ENCODE assay signal across 29 mouse cellular contexts in the genomic region with DNA sequence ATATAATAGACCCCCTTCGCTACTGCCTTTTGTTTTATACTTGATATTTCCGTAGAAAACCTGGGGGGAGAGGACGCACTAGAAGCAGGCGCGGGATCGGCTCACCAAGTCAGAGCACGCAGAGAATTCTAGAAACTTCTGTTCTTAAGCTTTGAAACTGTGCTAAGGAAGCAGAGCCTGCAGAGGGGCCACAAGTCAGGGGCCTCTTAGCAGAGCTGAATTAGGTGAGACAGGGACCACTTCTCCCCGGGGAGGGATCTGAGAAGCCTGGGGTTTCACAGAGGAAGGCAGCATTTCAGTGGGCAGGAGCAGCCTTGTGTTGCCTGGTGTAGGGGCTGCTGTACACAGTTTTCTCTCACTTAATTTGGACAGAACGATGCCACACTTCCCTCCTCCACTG.
A peak's percentile ranks its signal among the peaks of the same experiment; 100 is the strongest.
DNase-seq lines count a peak whose midpoint lies in the region; ATAC-seq and TF ChIP-seq lines count a peak whose summit lies in the region.
"Had no signal": no experiment of that assay in that cellular context is flagged by ENCODE, and none has a peak within 500 bp of the region (broad histone marks: within the 10 kb centered on the region; RNA-seq: fewer than 3 reads in every experiment).

No protein-coding gene starts in this region.

- peaks cover 41% of the 10 kb centered on the region for H3K4me1 ChIP-seq in heart, embryonic 12.5 days (replicated peaks)
- H3K4me1 ChIP-seq in midbrain, embryonic 11.5 days (ENCODE audit: control insufficient read depth, insufficient read depth, low read length): no peaks in the 10 kb centered on the region
- H3K4me1 ChIP-seq in midbrain, embryonic 14.5 days (ENCODE audit: control insufficient read depth, insufficient read depth, low read length): no peaks in the 10 kb centered on the region
- H3K4me1 ChIP-seq: liver, embryonic 15.5 days had no signal

- intact Hi-C loops in gastrocnemius, adult 2 months (cut with DNase I): no loop called here
- intact Hi-C loops in heart, postnatal 36 days (cut with DNase I): no loop called here

- ATAC-seq in heart, embryonic 12.5 days (ENCODE audit: insufficient number of reproducible peaks, low FRiP score): no peak
- ATAC-seq in midbrain, embryonic 11.5 days (ENCODE audit: low FRiP score): no peak
- no peak for ATAC-seq in midbrain, embryonic 14.5 days (ENCODE audit: low FRiP score, low TSS enrichment)
- ATAC-seq: forebrain, embryonic 15.5 days; intestine, embryonic 16.5 days; midbrain, embryonic 16.5 days; Patski had no signal

- H3K4me2 ChIP-seq in heart, embryonic 12.5 days: no peak overlapping the region
- no peak overlapping the region for H3K4me2 ChIP-seq in midbrain, embryonic 11.5 days
- H3K4me2 ChIP-seq in midbrain, embryonic 14.5 days (ENCODE audit: low read length): no peak overlapping the region
- H3K4me2 ChIP-seq: embryonic facial prominence, embryonic 12.5 days; forebrain, embryonic 15.5 days; hindbrain, embryonic 12.5 days; limb, embryonic 12.5 days; liver, embryonic 15.5 days; lung, embryonic 14.5 days had no signal

- WGBS in heart, embryonic 12.5 days: 76% methylated on average over 9 of the region's 9 CpGs
- 84% methylated on average over 9 of the region's 9 CpGs for WGBS in midbrain, embryonic 11.5 days
- WGBS in midbrain, embryonic 14.5 days: 79% methylated on average over 9 of the region's 9 CpGs

- DNase-seq in gastrocnemius, adult 2 months: no peak
- DNase-seq in gastrocnemius, postnatal 10 days: no peak
- DNase-seq in heart, postnatal 36 days: no peak
- peak; percentile 44 for DNase-seq in midbrain, embryonic 11.5 days (ENCODE audit: low spot score, missing footprints)
- no peak for DNase-seq in midbrain, embryonic 14.5 days
- no peak for DNase-seq in ovary, adult 18-20 months (ENCODE audit: low spot score)
- DNase-seq: adrenal gland, postnatal 10 days; cerebellum, adult 11-12 months; cerebellum, adult 9-11 months; embryo, embryonic 11 days; gastrocnemius, postnatal 14 days; kidney, adult 9 months; kidney, postnatal 14 days; lung, embryonic 14.5 days; lung, postnatal 14 days; right cerebral cortex, adult 18-20 months; spleen, adult 18-20 months; thymus, adult 18-20 months; thymus, postnatal 25 days had no signal

- H3K27ac ChIP-seq in gastrocnemius, adult 2 months: peak overlapping the region; percentile 97
- H3K27ac ChIP-seq in heart, embryonic 12.5 days (ENCODE audit: poor library complexity, severe bottlenecking): peak overlapping the region; percentile 66
- no peak overlapping the region for H3K27ac ChIP-seq in midbrain, embryonic 11.5 days (ENCODE audit: low read depth, low read length)
- no peak overlapping the region for H3K27ac ChIP-seq in midbrain, embryonic 14.5 days (replicated peaks; ENCODE audit: low read depth, low read length)
- H3K27ac ChIP-seq: embryonic facial prominence, embryonic 12.5 days; forebrain, embryonic 15.5 days; hindbrain, embryonic 12.5 days; left cerebral cortex, adult 2 months; limb, embryonic 12.5 days; liver, embryonic 15.5 days had no signal

- TF ChIP-seq CTCF in gastrocnemius, adult 2 months (IDR thresholded peaks at IDR 0.05): no peak

- no peaks in the 10 kb centered on the region for H3K9me3 ChIP-seq in heart, embryonic 12.5 days (replicated peaks)
- H3K9me3 ChIP-seq in midbrain, embryonic 11.5 days (ENCODE audit: control insufficient read depth, low read length): no peaks in the 10 kb centered on the region
- H3K9me3 ChIP-seq in midbrain, embryonic 14.5 days (ENCODE audit: control insufficient read depth, low read length): no peaks in the 10 kb centered on the region
- H3K9me3 ChIP-seq: embryonic facial prominence, embryonic 12.5 days; forebrain, embryonic 15.5 days; hindbrain, embryonic 12.5 days; limb, embryonic 12.5 days; liver, embryonic 15.5 days had no signal

- H3K4me3 ChIP-seq in gastrocnemius, adult 2 months: no peak overlapping the region
- H3K4me3 ChIP-seq in heart, embryonic 12.5 days: no peak overlapping the region
- no peak overlapping the region for H3K4me3 ChIP-seq in midbrain, embryonic 11.5 days (ENCODE audit: low read depth, low read length)
- no peak overlapping the region for H3K4me3 ChIP-seq in midbrain, embryonic 14.5 days (replicated peaks; ENCODE audit: low read depth, low read length)
- H3K4me3 ChIP-seq: embryonic facial prominence, embryonic 12.5 days; forebrain, embryonic 15.5 days; hindbrain, embryonic 12.5 days; left cerebral cortex, adult 2 months; limb, embryonic 12.5 days; liver, embryonic 15.5 days had no signal

- H3K27me3 ChIP-seq in heart, embryonic 12.5 days (replicated peaks): no peaks in the 10 kb centered on the region
- no peaks in the 10 kb centered on the region for H3K27me3 ChIP-seq in midbrain, embryonic 11.5 days (ENCODE audit: control insufficient read depth, insufficient read depth, low read length)
- H3K27me3 ChIP-seq in midbrain, embryonic 14.5 days (ENCODE audit: control insufficient read depth, insufficient read depth, low read length): no peaks in the 10 kb centered on the region
- H3K27me3 ChIP-seq: embryonic facial prominence, embryonic 12.5 days; forebrain, embryonic 15.5 days; hindbrain, embryonic 12.5 days; limb, embryonic 12.5 days; liver, embryonic 15.5 days; Patski had no signal

- H3K9ac ChIP-seq in heart, embryonic 12.5 days: no peak overlapping the region
- H3K9ac ChIP-seq in midbrain, embryonic 11.5 days (ENCODE audit: low read length): no peak overlapping the region
- H3K9ac ChIP-seq in midbrain, embryonic 14.5 days (replicated peaks; ENCODE audit: low read length): no peak overlapping the region
- H3K9ac ChIP-seq: embryonic facial prominence, embryonic 12.5 days; forebrain, embryonic 15.5 days; hindbrain, embryonic 12.5 days; limb, embryonic 12.5 days; liver, embryonic 15.5 days; lung, embryonic 14.5 days had no signal

- H3K36me3 ChIP-seq in heart, embryonic 12.5 days: no peaks in the 10 kb centered on the region
- H3K36me3 ChIP-seq in midbrain, embryonic 11.5 days (ENCODE audit: control insufficient read depth, insufficient read depth, low read length): no peaks in the 10 kb centered on the region
- no peaks in the 10 kb centered on the region for H3K36me3 ChIP-seq in midbrain, embryonic 14.5 days (ENCODE audit: control insufficient read depth, insufficient read depth, low read length)
- H3K36me3 ChIP-seq: embryonic facial prominence, embryonic 12.5 days; forebrain, embryonic 15.5 days; hindbrain, embryonic 12.5 days; limb, embryonic 12.5 days; liver, embryonic 15.5 days had no signal

Comparison
In these comparisons a context has a peak if more than half of its experiments do, and no peak if none do; other contexts are left out.
1. H3K27ac ChIP-seq: peak in gastrocnemius, adult 2 months (single experiment) and heart, embryonic 12.5 days (single experiment); none in midbrain, embryonic 11.5 days (single experiment) and midbrain, embryonic 14.5 days (single experiment).